Mouse (Mus musculus): ENCODE results near the gene Atp2b4.

Atp2b4 gene

DNA sequence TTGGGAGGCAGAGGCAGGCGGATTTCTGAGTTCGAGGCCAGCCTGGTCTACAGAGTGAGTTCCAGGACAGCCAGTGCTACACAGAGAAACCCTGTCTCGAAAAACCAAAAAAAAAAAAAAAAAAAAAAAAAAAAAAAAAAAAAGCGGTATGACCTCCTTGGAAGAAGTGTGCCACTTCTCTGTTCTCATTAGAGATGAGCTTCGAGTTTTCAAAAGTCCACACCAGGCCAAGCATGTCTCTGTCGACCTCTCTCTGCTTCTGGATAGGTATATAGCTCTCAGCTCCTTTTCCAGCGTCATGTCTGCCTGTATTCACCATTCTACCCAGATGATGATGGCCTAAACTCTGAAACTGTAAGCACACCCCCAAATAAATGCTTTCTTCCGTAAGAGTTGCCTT is 135.1 kb downstream of the Atp2b4 start:
- in situ Hi-C loops (cut with MboI; ENCODE audit: unreplicated experiment in 2 of 2): loop anchor here in 1 of 2 experiments (25.0 kb wide), 1 partner anchor 1653 kb away; the partner anchor contains the start of gene Elk4

DNA sequence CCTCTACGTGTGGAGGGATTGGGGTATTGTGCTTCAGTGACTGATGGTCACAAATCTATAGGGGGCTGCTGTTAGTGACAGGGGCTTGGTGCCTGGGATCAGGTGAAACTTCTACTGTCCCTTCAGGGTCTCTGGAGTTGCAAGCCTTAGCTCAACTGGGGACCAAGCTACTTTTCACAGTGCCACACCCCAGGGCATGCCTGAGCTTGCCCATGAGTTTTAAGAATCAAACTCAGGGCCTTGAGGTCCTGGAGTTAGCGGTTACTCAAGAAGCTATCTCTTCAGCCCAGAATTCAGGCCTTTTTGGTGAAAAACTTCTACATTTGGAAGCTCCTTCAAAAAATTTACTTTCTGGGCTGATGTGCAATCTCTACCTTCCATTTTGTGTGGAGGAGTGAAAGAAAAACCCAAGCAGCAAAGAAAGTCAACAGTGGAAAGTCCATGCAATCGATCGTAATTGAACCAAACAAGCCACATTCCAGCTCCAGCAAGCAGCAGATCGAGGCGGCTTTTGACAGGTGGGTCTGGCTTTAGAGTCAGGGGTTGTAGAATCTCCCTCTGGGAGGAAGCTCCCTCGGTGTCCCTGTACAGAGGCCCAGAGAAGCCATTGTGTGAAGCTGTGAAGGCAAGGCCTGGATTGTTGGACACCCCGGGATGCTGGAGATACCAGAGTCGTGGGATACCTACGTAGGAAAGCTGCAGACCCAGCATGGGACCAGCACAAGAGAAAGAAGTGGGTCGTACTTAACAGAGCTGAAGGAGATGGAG is 136.5 kb downstream of the Atp2b4 start:
- in situ Hi-C loops (cut with MboI; ENCODE audit: unreplicated experiment in 2 of 2): loop anchor here (5.0 to 25.0 kb wide), 2 partner anchors 38 to 1652 kb away; partner anchors contain the start of gene Elk4 (in 1 of the 2)

DNA sequence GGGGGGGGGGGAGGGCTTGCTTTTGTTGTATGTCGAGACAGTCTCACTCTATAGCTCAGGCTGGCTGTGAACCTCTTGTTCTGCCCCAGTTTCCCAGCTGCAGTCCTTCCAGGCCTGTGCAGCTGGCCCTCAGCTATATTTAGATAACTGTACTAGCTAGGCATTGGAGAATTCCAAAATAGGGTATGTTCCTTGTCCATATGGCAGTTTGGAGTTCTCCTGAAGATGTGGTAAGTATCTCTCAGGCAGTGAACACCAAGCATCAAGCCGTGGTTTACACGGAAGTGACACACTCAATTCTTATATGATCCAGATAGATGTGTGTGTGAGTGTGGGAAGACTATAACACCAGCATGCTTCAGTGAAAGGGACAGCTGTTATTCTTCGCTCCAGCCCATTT is 137.4 kb downstream of the Atp2b4 start:
- in situ Hi-C loops (cut with MboI; ENCODE audit: unreplicated experiment in 2 of 2): loop anchor here (5.0 to 25.0 kb wide), 2 partner anchors 39 to 1651 kb away; partner anchors contain the start of gene Elk4 (in 1 of the 2)

DNA sequence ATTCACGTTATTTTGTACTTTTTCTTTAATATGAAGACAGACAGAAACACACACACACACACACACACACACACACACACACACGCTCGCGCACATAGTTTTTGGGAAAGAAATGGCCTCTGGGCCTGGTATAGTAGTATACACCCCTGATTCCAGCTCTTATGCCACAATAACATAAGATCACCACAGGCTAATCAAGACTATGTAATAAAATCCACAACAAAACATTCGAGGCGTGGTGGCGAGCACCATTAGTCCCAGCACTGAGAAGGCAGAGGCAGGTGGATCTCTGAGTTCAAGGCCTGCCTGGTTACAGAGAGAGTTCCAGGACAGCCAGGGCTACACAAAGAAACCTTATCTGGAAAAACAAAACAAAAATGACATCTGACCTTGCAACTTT is 137.9 kb downstream of the Atp2b4 start:
- in situ Hi-C loops (cut with MboI; ENCODE audit: unreplicated experiment in 2 of 2): loop anchor here (5.0 to 25.0 kb wide), 2 partner anchors 39 to 1651 kb away; partner anchors contain the start of gene Elk4 (in 1 of the 2)

DNA sequence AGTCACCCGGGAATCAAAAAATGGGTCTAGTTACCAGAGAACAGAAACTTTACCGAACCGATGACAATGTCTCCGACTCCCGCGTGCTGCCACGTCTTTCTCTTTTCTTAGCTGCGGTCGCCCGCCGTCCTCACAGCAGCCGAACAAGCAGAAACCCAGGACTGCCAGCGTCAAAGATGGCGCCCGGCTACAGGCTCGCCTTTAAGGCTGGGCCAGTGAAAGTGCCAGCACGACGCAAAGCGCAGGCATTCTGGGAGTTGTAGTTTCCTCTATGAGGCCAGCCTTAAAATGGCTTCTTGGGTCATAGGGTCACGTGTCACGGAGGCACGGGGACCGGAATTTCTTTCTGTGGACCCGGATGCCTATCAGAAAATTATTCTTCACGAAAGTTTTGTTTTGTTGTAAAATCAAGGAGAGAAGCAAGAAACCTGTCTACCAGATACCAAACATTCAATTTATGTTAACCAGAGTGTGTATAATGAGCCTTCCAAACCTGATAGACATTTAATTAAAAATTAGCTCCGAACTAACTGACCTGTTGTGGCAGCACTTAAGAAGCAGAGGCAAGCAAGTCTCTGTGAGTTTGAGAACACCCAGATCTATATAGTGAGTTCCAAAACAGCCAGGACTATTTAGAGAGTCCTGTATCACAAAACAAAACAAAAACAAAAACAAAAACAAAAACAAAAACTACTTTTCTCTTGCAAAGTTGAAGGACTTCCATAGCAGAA is 139.5 kb downstream of the Atp2b4 start, which contains the start of gene Gm38394:
TSS of gene Gm38394 (minus strand) at position 116 of the 731 bp plus-strand sequence.
- in situ Hi-C loops (cut with MboI; ENCODE audit: unreplicated experiment in 2 of 2): loop anchor here (5.0 to 25.0 kb wide), 2 partner anchors 41 to 1649 kb away; partner anchors contain the start of gene Elk4 (in 1 of the 2)

DNA sequence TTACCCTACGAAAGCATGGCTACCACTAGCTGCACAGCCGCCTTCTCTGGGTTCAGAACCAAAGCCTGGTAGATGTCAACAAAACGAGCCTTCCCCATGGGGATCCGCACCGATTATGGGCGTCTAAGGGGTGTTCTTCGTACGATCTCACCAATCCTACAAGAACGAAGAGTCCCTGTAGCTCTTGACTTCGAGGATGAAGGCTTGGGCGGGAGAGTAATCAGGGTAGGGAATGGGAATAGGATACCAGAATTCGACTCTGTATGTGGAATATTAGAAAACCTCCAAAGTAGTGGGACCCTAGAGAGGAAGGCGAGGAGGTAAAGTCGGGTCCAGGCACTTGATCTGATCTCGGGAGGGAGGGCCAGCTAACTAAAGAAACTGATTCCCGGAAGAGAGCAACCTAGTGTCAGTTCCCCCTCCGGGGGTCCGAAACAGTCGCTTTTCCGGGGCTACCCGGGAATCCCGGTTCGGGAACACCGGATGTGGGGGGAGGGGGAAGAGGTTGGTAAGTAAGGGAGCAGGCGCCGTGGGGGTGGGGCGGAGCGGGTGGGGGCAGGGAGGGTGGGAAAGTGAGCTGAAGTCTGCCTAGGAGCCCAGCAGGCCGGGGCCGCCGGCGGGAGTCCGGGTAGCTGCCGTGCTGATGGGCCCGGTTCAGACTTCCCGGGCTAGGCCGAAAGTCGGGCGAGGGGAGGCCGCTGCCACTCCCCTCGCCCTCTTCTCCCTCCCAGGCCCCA is 140.2 kb downstream of the Atp2b4 start, which contains the start of gene Zbed6:
TSS of gene Zbed6 (minus strand) at position 420 of the 737 bp plus-strand sequence.
- in situ Hi-C loops (cut with MboI; ENCODE audit: unreplicated experiment in 2 of 2): loop anchor here (5.0 to 25.0 kb wide), 2 partner anchors 42 to 1648 kb away; partner anchors contain the start of gene Elk4 (in 1 of the 2)

DNA sequence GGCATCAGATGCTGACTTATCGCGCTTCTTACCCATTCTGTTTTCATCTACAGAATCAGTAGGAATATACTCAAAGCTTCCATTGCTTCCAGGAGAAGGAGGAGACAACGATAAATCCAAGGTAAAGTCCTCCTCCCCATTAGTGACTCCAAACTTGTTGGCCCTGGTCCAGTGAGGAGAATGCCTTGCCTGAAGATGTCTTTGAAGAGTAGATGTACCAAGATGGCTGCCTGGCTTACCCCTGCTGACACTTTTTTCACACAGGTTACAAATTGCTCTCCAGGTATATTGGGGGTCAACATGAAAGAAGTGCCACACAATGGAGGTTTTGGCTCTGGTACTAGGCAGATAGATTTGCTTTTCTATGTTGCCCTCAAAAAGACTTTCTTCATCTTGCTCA is 142.0 kb downstream of the Atp2b4 start:
- in situ Hi-C loops (cut with MboI; ENCODE audit: unreplicated experiment in 2 of 2): loop anchor here in 1 of 2 experiments (5.0 to 25.0 kb wide), 2 partner anchors 38 to 1647 kb away; partner anchors contain the start of gene Elk4

DNA sequence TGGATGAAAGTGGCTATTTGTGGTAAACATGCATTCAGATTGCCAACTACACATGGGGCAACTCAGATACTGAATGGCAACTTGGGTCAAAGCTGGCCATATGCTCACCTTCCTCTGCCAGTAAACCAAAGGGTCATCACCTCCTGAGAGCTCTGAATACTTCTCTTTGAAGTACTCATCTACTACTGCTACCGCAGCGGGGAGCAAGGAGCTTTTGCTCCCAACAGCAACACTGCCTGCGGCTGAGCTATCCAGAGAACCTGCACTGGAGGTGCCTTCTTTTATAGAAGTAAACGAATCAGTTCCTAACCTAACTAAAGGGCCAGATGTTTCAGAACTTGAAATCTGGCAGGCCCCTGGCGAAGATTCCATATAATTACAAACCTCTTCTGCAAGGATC is 144.0 kb downstream of the Atp2b4 start:
- in situ Hi-C loops (cut with MboI; ENCODE audit: unreplicated experiment in 2 of 2): loop anchor here in 1 of 2 experiments (5.0 to 25.0 kb wide), 2 partner anchors 40 to 1645 kb away; partner anchors contain the start of gene Elk4

DNA sequence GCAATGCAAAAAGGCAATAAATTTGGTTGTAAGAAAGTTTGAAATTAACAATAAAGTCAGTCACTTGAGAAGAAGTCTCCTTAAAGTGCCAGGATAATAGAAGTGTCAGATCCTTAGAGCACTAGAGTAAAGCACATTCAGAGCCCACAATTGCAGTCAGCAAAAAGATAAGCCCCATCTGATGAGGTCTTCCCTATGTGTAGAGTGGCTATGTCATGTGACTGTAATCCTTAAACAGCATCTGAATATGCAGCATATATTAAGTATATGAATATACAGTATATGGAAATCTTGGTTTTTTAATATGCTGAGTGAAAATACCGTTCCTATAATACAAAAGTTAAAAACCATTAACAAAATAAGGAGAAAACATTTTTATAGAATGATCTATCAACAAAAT is 147.8 kb downstream of the Atp2b4 start:
- in situ Hi-C loops (cut with MboI; ENCODE audit: unreplicated experiment in 2 of 2): loop anchor here in 1 of 2 experiments (25.0 kb wide), 1 partner anchor 1641 kb away; the partner anchor contains the start of gene Elk4

DNA sequence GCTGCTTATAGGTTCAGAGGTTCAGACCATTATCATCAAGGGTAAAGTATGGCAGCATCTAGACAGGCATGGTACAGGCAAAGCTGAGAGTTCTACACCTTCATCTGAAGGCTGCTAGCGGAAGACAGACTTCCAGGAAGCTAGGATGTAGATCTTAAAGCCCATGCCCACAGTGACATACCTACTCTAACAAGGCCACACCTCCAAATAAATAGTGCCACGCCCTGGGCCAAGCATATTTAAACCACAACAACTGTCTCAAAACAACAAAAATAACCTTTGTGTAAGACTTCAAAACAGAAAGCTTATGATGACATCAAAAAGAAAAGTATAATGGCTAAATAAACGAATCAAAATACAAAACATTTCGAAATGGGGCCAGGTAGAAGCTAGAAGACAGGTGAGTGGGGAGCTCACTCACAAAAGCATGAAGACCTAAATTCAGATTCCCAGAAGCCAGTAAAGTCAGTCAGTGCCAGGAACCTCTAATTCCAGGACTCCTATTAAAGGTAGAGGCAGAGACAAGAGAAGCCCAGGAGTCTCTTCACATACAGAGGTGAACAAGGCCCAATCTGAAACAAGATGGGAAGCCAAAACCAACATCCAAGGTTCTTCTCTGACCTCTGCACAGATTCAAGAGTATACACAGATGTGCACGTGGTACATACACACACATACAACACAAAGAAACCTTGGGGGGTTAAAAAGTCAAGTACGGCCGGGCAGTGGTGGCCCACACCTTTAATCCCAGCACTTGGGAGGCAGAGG is 150.4 kb downstream of the Atp2b4 start:
- in situ Hi-C loops (cut with MboI; ENCODE audit: unreplicated experiment in 2 of 2): loop anchor here in 1 of 2 experiments (25.0 kb wide), 1 partner anchor 1638 kb away; the partner anchor contains the start of gene Elk4

All from v-Abl transformed pro-B cells (cell line).